8 mouse cellular contexts compared by ENCODE assay signal in the genomic region with DNA sequence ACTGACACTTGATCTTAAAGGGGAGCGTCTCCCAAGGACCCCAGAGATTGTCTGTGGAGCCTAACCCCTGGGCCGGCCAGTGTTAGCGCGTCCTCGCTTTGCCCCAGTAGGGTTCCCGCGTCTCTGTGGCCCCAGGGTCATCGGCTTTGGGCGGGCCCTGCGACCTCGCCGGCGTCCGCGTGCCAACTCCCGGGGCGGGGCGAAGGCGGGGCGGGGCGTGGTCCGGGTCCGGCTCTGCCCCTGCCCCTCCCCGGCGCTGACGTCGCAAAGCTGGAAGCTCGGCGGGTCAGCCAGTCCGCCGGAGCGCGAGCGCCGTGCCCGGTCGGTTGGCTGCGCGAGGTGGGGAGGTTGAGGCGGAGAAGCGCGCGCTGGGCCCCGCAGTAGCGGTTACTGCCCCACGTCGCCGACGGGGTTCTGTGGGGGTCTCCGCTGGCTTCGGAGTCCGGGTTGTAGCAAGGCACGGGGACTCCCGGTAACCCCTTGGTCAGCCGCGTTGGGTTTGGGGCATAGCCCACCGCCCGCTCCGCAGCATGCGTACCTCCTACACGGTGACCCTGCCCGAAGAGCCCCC. TPM values are rescaled to one million over a fixed set of nuclear protein-coding genes. Genes with fewer than 3 reads are reported as not detected.
DNase-seq lines count a peak whose midpoint lies in the region; ATAC-seq and TF ChIP-seq lines count a peak whose summit lies in the region.

No protein-coding gene starts in this region.

- TF ChIP-seq POLR2A in ES-Bruce4 (IDR thresholded peaks at IDR 0.05; ENCODE audit: insufficient read depth, low read length), result peak; percentile 40
- peak; percentile 91 for TF ChIP-seq POLR2A in olfactory bulb, adult 2 months (IDR thresholded peaks at IDR 0.05; ENCODE audit: insufficient read depth, low read depth, low read length)
- no peak for TF ChIP-seq POLR2A in thymus, adult 2 months (IDR thresholded peaks at IDR 0.05; ENCODE audit: control insufficient read depth, extremely low read depth, insufficient read depth, low read length, poor library complexity)

- intact Hi-C loops in heart, postnatal 36 days (cut with DNase I), result loop anchor here (2.0 kb wide), 1 partner anchor 18 kb away; a partner anchor contains a TSS

- H3K36me3 ChIP-seq in ES-Bruce4 (ENCODE audit: control insufficient read depth, insufficient read depth, low read length, poor library complexity, severe bottlenecking), result no peaks in the 10 kb centered on the region
- H3K36me3 ChIP-seq in forebrain, embryonic 16.5 days (ENCODE audit: control insufficient read depth, insufficient read depth), result no peaks in the 10 kb centered on the region
- no peaks in the 10 kb centered on the region for H3K36me3 ChIP-seq in lung, embryonic 15.5 days
- H3K36me3 ChIP-seq in thymus, adult 2 months (ENCODE audit: control insufficient read depth, insufficient read depth, low read length), result no peaks in the 10 kb centered on the region

- peak overlapping the region; percentile 54 for H3K9ac ChIP-seq in ES-Bruce4 (ENCODE audit: low read depth, poor library complexity, severe bottlenecking)
- peak overlapping the region; percentile 66 for H3K9ac ChIP-seq in forebrain, embryonic 16.5 days (replicated peaks; ENCODE audit: low read depth, low read length)
- H3K9ac ChIP-seq in lung, embryonic 15.5 days, result peak overlapping the region; percentile 64

- peak; percentile 96 for DNase-seq in cerebellum, adult 11-12 months
- peak; percentile 96 to 97 for DNase-seq in heart, postnatal 36 days
- peak; percentile 80 to 84 for DNase-seq in layer of hippocampus, adult 8-10 months (ENCODE audit: low spot score in 2 of 2)
- DNase-seq in thymus, adult 2 months, result peak; percentile 80

- H3K4me1 ChIP-seq in ES-Bruce4 (ENCODE audit: control insufficient read depth, insufficient read depth, low read length), result peaks cover 7% of the 10 kb centered on the region
- peaks cover 40% of the 10 kb centered on the region for H3K4me1 ChIP-seq in forebrain, embryonic 16.5 days (replicated peaks; ENCODE audit: control insufficient read depth, insufficient read depth, low read length)
- H3K4me1 ChIP-seq in lung, embryonic 15.5 days, result peaks cover 49% of the 10 kb centered on the region
- H3K4me1 ChIP-seq in olfactory bulb, adult 2 months (ENCODE audit: control insufficient read depth, insufficient read depth, low read length), result peaks cover 46% of the 10 kb centered on the region
- H3K4me1 ChIP-seq in thymus, adult 2 months (replicated peaks; ENCODE audit: control insufficient read depth, insufficient read depth, low read length), result peaks cover 38% of the 10 kb centered on the region

- TF ChIP-seq CTCF in ES-Bruce4 (IDR thresholded peaks at IDR 0.05; ENCODE audit: low read depth, low read length), result no peak
- no peak for TF ChIP-seq CTCF in olfactory bulb, adult 2 months (IDR thresholded peaks at IDR 0.05; ENCODE audit: insufficient read depth, low read depth, low read length)
- TF ChIP-seq CTCF in thymus, adult 2 months (IDR thresholded peaks at IDR 0.05; ENCODE audit: borderline replicate concordance, control insufficient read depth, extremely low read depth, insufficient read depth, low read length, poor library complexity), result no peak

- H3K27me3 ChIP-seq in ES-Bruce4 (ENCODE audit: control insufficient read depth, insufficient read depth, low read length, poor library complexity, severe bottlenecking), result no peaks in the 10 kb centered on the region
- 0 out of 2 replicates have a peak, but pooled peaks cover 8% of the 10 kb centered on the region for H3K27me3 ChIP-seq in forebrain, embryonic 16.5 days (replicated peaks; ENCODE audit: control insufficient read depth, insufficient read depth, low read length)
- peaks cover 37% of the 10 kb centered on the region for H3K27me3 ChIP-seq in lung, embryonic 15.5 days
- peaks cover 10% of the 10 kb centered on the region; the same call in 1 of the 2 replicates for H3K27me3 ChIP-seq in thymus, adult 2 months (ENCODE audit: control insufficient read depth, insufficient read depth, low read length)

- 0% methylated on average over 62 of the region's 62 CpGs for WGBS in forebrain, embryonic 16.5 days
- WGBS in lung, embryonic 15.5 days, result under 1% methylated on average over 59 of the region's 62 CpGs
- under 1% methylated on average over 62 of the region's 62 CpGs for WGBS in olfactory bulb, adult 2 months
- WGBS in thymus, adult 2 months, result 1% methylated on average over 59 of the region's 62 CpGs

- no peak overlapping the region for H3K27ac ChIP-seq in ES-Bruce4 (ENCODE audit: insufficient read depth, low read length)
- H3K27ac ChIP-seq in forebrain, embryonic 16.5 days (ENCODE audit: low read length), result no peak overlapping the region
- no peak overlapping the region for H3K27ac ChIP-seq in lung, embryonic 15.5 days
- peak overlapping the region; percentile 91 for H3K27ac ChIP-seq in olfactory bulb, adult 2 months (ENCODE audit: insufficient read depth, low read depth, low read length)
- H3K27ac ChIP-seq in thymus, adult 2 months (ENCODE audit: control insufficient read depth, insufficient read depth, low read length), result no peak overlapping the region

- H3K9me3 ChIP-seq in ES-Bruce4 (replicated peaks; ENCODE audit: control insufficient read depth, insufficient read depth, low read length, poor library complexity, severe bottlenecking), result no peaks in the 10 kb centered on the region
- no peaks in the 10 kb centered on the region for H3K9me3 ChIP-seq in forebrain, embryonic 16.5 days (ENCODE audit: control insufficient read depth, low read length)
- no peaks in the 10 kb centered on the region for H3K9me3 ChIP-seq in lung, embryonic 15.5 days

- peak overlapping the region; percentile 100 for H3K4me2 ChIP-seq in forebrain, embryonic 16.5 days (ENCODE audit: low read length)
- H3K4me2 ChIP-seq in lung, embryonic 15.5 days, result peak overlapping the region; percentile 99

- peak overlapping the region; percentile 54 for H3K4me3 ChIP-seq in ES-Bruce4 (ENCODE audit: low read depth, low read length)
- H3K4me3 ChIP-seq in forebrain, embryonic 16.5 days (replicated peaks; ENCODE audit: low read length), result peak overlapping the region; percentile 64
- H3K4me3 ChIP-seq in lung, embryonic 15.5 days, result peak overlapping the region; percentile 55
- peak overlapping the region; percentile 78 for H3K4me3 ChIP-seq in olfactory bulb, adult 2 months (ENCODE audit: insufficient read depth, low read depth, low read length)
- H3K4me3 ChIP-seq in thymus, adult 2 months (ENCODE audit: control insufficient read depth, insufficient read depth, low read length), result peak overlapping the region; percentile 53

- TF ChIP-seq EP300 in ES-Bruce4 (IDR thresholded peaks at IDR 0.05; ENCODE audit: insufficient read depth, low read depth, low read length), result no peak

- peak; percentile 57 for ATAC-seq in forebrain, embryonic 16.5 days
- ATAC-seq in lung, embryonic 15.5 days (ENCODE audit: borderline replicate concordance, extremely low read depth, low FRiP score, low TSS enrichment), result peak; percentile 83

RNA-seq across cellular contexts. Expression of a gene that starts 16.8 kb away (rescaled TPM):
- polyA plus RNA-seq in ES-Bruce4 (2011; ENCODE audit: insufficient read depth, insufficient read length, low read depth, missing spikeins), result not detected in 2 replicates
- polyA plus RNA-seq in forebrain, embryonic 16.5 days (2015; fragmentation: Nextera tagmentation; extraction: Ambion mirVana), result 0.12 TPM in 1 of 2 replicates, not detected in the other
- total RNA-seq in heart, postnatal 36 days (2021), result not detected
- 1 to 10 TPM in 2 of 4 experiments, under 1 TPM in 2; 0.33 to 1.4 (median 0.95) TPM for total RNA-seq in layer of hippocampus, adult 8-10 months (2022)
- 0.14 and 0.28 TPM in 2 replicates for polyA plus RNA-seq in lung, embryonic 15.5 days (2015; fragmentation: Nextera tagmentation; extraction: Ambion mirVana)
- polyA plus RNA-seq in olfactory bulb, adult 2 months (2012; ENCODE audit: insufficient read depth, insufficient read length, low replicate concordance, missing spikeins), result not detected in 2 replicates
- 0.09 TPM in 1 of 2 replicates, not detected in the other for polyA plus RNA-seq in thymus, adult 2 months (2012; rRNA removed)

RNA-seq across cellular contexts. Expression of a gene that starts 17.9 kb away (rescaled TPM):
- 9.6 and 14.2 TPM in 2 replicates for polyA plus RNA-seq in ES-Bruce4 (2011; ENCODE audit: insufficient read depth, insufficient read length, low read depth, missing spikeins)
- polyA plus RNA-seq in forebrain, embryonic 16.5 days (2015; fragmentation: Nextera tagmentation; extraction: Ambion mirVana), result 13.6 and 13.7 TPM in 2 replicates
- total RNA-seq in heart, postnatal 36 days (2021), result 100 to 1,000 TPM; 137 to 198 TPM
- 100 to 1,000 TPM in 1 of 4 experiments, 10 to 100 TPM in 3; 82.1 to 101 (median 90.9) TPM for total RNA-seq in layer of hippocampus, adult 8-10 months (2022)
- 8.3 and 10.5 TPM in 2 replicates for polyA plus RNA-seq in lung, embryonic 15.5 days (2015; fragmentation: Nextera tagmentation; extraction: Ambion mirVana)
- polyA plus RNA-seq in olfactory bulb, adult 2 months (2012; ENCODE audit: insufficient read depth, insufficient read length, low replicate concordance, missing spikeins), result not detected in 2 replicates
- 4.5 and 6.8 TPM in 2 replicates for polyA plus RNA-seq in thymus, adult 2 months (2012; rRNA removed)

RNA-seq across cellular contexts. Expression of a gene that starts 22.3 kb away (rescaled TPM):
- not detected in 2 replicates for polyA plus RNA-seq in ES-Bruce4 (2011; ENCODE audit: insufficient read depth, insufficient read length, low read depth, missing spikeins)
- 2.3 and 2.7 TPM in 2 replicates for polyA plus RNA-seq in forebrain, embryonic 16.5 days (2015; fragmentation: Nextera tagmentation; extraction: Ambion mirVana)
- 1 to 10 TPM; 8.4 to 8.9 TPM for total RNA-seq in heart, postnatal 36 days (2021)
- 10 to 100 TPM; 14.6 to 23.4 (median 18.8) TPM for total RNA-seq in layer of hippocampus, adult 8-10 months (2022)
- 6.3 and 6.5 TPM in 2 replicates for polyA plus RNA-seq in lung, embryonic 15.5 days (2015; fragmentation: Nextera tagmentation; extraction: Ambion mirVana)
- not detected in 2 replicates for polyA plus RNA-seq in olfactory bulb, adult 2 months (2012; ENCODE audit: insufficient read depth, insufficient read length, low replicate concordance, missing spikeins)
- 3.4 and 5.0 TPM in 2 replicates for polyA plus RNA-seq in thymus, adult 2 months (2012; rRNA removed)

RNA-seq across cellular contexts. Expression of a gene that starts 28.6 kb away (rescaled TPM):
- polyA plus RNA-seq in ES-Bruce4 (2011; ENCODE audit: insufficient read depth, insufficient read length, low read depth, missing spikeins), result 0.49 and 0.67 TPM in 2 replicates
- 0.15 and 0.16 TPM in 2 replicates for polyA plus RNA-seq in forebrain, embryonic 16.5 days (2015; fragmentation: Nextera tagmentation; extraction: Ambion mirVana)
- total RNA-seq in heart, postnatal 36 days (2021), result under 1 TPM in 1 of 2 experiments, not detected in 1; 0.14 TPM
- 1 to 10 TPM in 1 of 4 experiments, under 1 TPM in 3; 0.43 to 1.1 (median 0.58) TPM for total RNA-seq in layer of hippocampus, adult 8-10 months (2022)
- 0.17 and 0.21 TPM in 2 replicates for polyA plus RNA-seq in lung, embryonic 15.5 days (2015; fragmentation: Nextera tagmentation; extraction: Ambion mirVana)
- polyA plus RNA-seq in olfactory bulb, adult 2 months (2012; ENCODE audit: insufficient read depth, insufficient read length, low replicate concordance, missing spikeins), result not detected in 2 replicates
- not detected in 2 replicates for polyA plus RNA-seq in thymus, adult 2 months (2012; rRNA removed)

RNA-seq across cellular contexts. Expression of a gene that starts 28.6 kb away (rescaled TPM):
- 34.1 and 34.3 TPM in 2 replicates for polyA plus RNA-seq in ES-Bruce4 (2011; ENCODE audit: insufficient read depth, insufficient read length, low read depth, missing spikeins)
- 33.4 and 43.2 TPM in 2 replicates for polyA plus RNA-seq in forebrain, embryonic 16.5 days (2015; fragmentation: Nextera tagmentation; extraction: Ambion mirVana)
- total RNA-seq in heart, postnatal 36 days (2021), result 1 to 10 TPM; 6.7 to 7.6 TPM
- total RNA-seq in layer of hippocampus, adult 8-10 months (2022), result 10 to 100 TPM; 27.2 to 31.7 (median 28.4) TPM
- polyA plus RNA-seq in lung, embryonic 15.5 days (2015; fragmentation: Nextera tagmentation; extraction: Ambion mirVana), result 69.9 and 71.4 TPM in 2 replicates
- 257 TPM in 1 of 2 replicates, not detected in the other for polyA plus RNA-seq in olfactory bulb, adult 2 months (2012; ENCODE audit: insufficient read depth, insufficient read length, low replicate concordance, missing spikeins)
- 72.3 and 119 TPM in 2 replicates for polyA plus RNA-seq in thymus, adult 2 months (2012; rRNA removed)
